27 mouse cellular contexts compared by ENCODE assay signal in the genomic region with DNA sequence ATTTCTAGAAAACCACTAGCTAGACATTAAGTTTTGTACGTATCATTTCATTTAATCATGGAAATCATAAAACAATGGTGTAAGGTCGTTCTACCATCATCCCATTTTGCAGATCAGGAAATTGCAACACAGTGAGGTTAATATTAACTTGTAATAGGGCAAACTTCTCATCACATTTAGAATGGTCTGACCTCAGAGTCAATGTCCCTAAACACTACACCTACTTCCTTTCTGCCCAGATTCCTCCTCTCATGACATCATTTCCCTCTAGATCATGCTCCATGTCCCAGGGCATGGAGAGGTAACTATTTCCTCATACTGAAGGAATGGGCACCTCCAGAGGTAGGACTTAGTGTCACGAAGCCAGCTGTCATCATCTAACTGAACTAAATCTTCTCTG. TPM values are rescaled to one million over a fixed set of nuclear protein-coding genes. Genes with fewer than 3 reads are reported as not detected.
"Had no signal": no experiment of that assay in that cellular context is flagged by ENCODE, and none has a peak within 500 bp of the region (broad histone marks: within the 10 kb centered on the region; RNA-seq: fewer than 3 reads in every experiment).

No protein-coding gene starts in this region.

- H3K4me3 ChIP-seq: gastrocnemius, adult 2 months; heart, adult 2 months; heart, embryonic 10.5 days; heart, embryonic 12.5 days; hindbrain, embryonic 10.5 days; hindbrain, embryonic 12.5 days; intestine, embryonic 15.5 days; layer of hippocampus, adult 2 months; left cerebral cortex, adult 2 months; limb, embryonic 10.5 days; limb, embryonic 12.5 days; liver, embryonic 13.5 days; liver, embryonic 15.5 days had no signal

- H3K27ac ChIP-seq: gastrocnemius, adult 2 months; heart, adult 2 months; heart, embryonic 10.5 days; hindbrain, embryonic 10.5 days; hindbrain, embryonic 12.5 days; hindbrain, embryonic 14.5 days; intestine, embryonic 15.5 days; layer of hippocampus, adult 2 months; left cerebral cortex, adult 2 months; limb, embryonic 10.5 days; limb, embryonic 12.5 days; liver, embryonic 13.5 days; liver, embryonic 15.5 days had no signal

- H3K4me2 ChIP-seq: heart, embryonic 12.5 days; hindbrain, embryonic 12.5 days; hindbrain, embryonic 14.5 days; intestine, embryonic 15.5 days; limb, embryonic 12.5 days; liver, embryonic 13.5 days; liver, embryonic 15.5 days had no signal

- H3K9ac ChIP-seq: heart, embryonic 12.5 days; hindbrain, embryonic 12.5 days; hindbrain, embryonic 14.5 days; intestine, embryonic 15.5 days; limb, embryonic 12.5 days; liver, embryonic 13.5 days; liver, embryonic 15.5 days had no signal

- H3K27me3 ChIP-seq: heart, embryonic 12.5 days; hindbrain, embryonic 12.5 days; intestine, embryonic 15.5 days; limb, embryonic 12.5 days; liver, embryonic 13.5 days; liver, embryonic 15.5 days had no signal

- ATAC-seq: hindbrain, embryonic 16.5 days; inflammation-experienced regulatory T-cells, adult 6 months; intestine, embryonic 15.5 days had no signal

- DNase-seq: gastrocnemius, adult 2 months; gastrocnemius, postnatal 10 days; gastrocnemius, postnatal 25 days; heart, adult 11 months; heart, adult 2 months; heart, postnatal 10 days; heart, postnatal 4 days; kidney, adult 18-20 months; kidney, adult 8-10 months; kidney, postnatal 10 days; kidney, postnatal 25 days; kidney, postnatal 4 days; liver; liver, embryonic 13.5 days had no signal

- H3K36me3 ChIP-seq: heart, embryonic 10.5 days; heart, embryonic 12.5 days; hindbrain, embryonic 10.5 days; hindbrain, embryonic 12.5 days; intestine, embryonic 15.5 days; limb, embryonic 10.5 days; limb, embryonic 12.5 days; liver, embryonic 13.5 days; liver, embryonic 15.5 days had no signal

- H3K4me1 ChIP-seq: limb, embryonic 10.5 days; limb, embryonic 12.5 days; liver, embryonic 13.5 days; liver, embryonic 15.5 days had no signal

- H3K9me3 ChIP-seq: heart, embryonic 10.5 days; heart, embryonic 12.5 days; hindbrain, embryonic 10.5 days; hindbrain, embryonic 12.5 days; intestine, embryonic 15.5 days; limb, embryonic 10.5 days; limb, embryonic 12.5 days; liver, embryonic 13.5 days; liver, embryonic 15.5 days had no signal

RNA-seq across cellular contexts. Expression of a gene that starts 22.1 kb away (rescaled TPM):
- total RNA-seq: gastrocnemius, postnatal 25 days had no signal
- polyA plus RNA-seq: inflammation-experienced regulatory T-cells, adult 6 months; limb, embryonic 10.5 days had no signal
